Mouse (Mus musculus) liver, postnatal 0 days (tissue): ENCODE measurements around the gene Stmn1. TPM values are rescaled to one million over a fixed set of nuclear protein-coding genes. Genes with fewer than 3 reads are reported as not detected.

Experiments used
- ATAC-seq: fragments of 200-750 bp; cut with Nextera tagmentation; 2 replicates; pipeline ENCODE4 v1.8.0; 2017; ENCODE audit warnings: mild to moderate bottlenecking, moderate library complexity
- DNase-seq: peaks from one replicate; pipeline ENCODE4 v3.0.0-alpha.2; 2016
- H3K27ac ChIP-seq: fragments of 300-500 bp; sonication (generic); 2 replicates; pipeline ENCODE4 v1.5.1; 2014; ENCODE audit warnings: antibody characterized with exemption, moderate library complexity, mild to moderate bottlenecking, low read depth
- H3K27me3 ChIP-seq: fragments of 300-500 bp; sonication (generic); 2 replicates; pipeline ENCODE4 v1.6.1; 2014; ENCODE audit warnings: low read length, control low read depth, mixed read lengths; ENCODE audit not compliant: insufficient read depth
- H3K36me3 ChIP-seq: fragments of 300-500 bp; sonication (generic); replicated peaks from 2 replicates; pipeline ENCODE4 v1.6.1; 2014; ENCODE audit warnings: mild to moderate bottlenecking, control low read depth, low read length, moderate library complexity, mixed read lengths; ENCODE audit not compliant: insufficient read depth
- H3K4me1 ChIP-seq: fragments of 300-500 bp; sonication (generic); 2 replicates; pipeline ENCODE4 v1.6.1; 2014; ENCODE audit warnings: antibody characterized with exemption, mild to moderate bottlenecking, control low read depth; ENCODE audit not compliant: insufficient read depth
- H3K4me2 ChIP-seq: fragments of 300-500 bp; sonication (generic); 2 replicates; pipeline ENCODE4 v1.6.1; 2014; ENCODE audit warnings: low read depth, mild to moderate bottlenecking, low read length, moderate library complexity, mixed read lengths
- H3K4me3 ChIP-seq: fragments of 300-500 bp; sonication (generic); 2 replicates; pipeline ENCODE4 v1.5.1; 2014; ENCODE audit warnings: low read depth, low read length
- H3K9ac ChIP-seq: fragments of 300-500 bp; sonication (generic); replicated peaks from 2 replicates; pipeline ENCODE4 v1.6.1; 2014; ENCODE audit warnings: mild to moderate bottlenecking, moderate library complexity
- H3K9me3 ChIP-seq: fragments of 300-500 bp; sonication (generic); 2 replicates; pipeline ENCODE4 v1.6.1; 2016; ENCODE audit warnings: mild to moderate bottlenecking, control low read depth, low read length, mixed read lengths
- CTCF ChIP-seq: sonication (generic); IDR thresholded peaks from 2 replicates; pipeline ENCODE4 v1.5.1; 2016; ENCODE audit warnings: antibody characterized with exemption, low read depth
- EP300 ChIP-seq: IDR thresholded peaks from 2 replicates; pipeline ENCODE4 v1.6.1; 2016; ENCODE audit warnings: antibody characterized with exemption, low read depth, mild to moderate bottlenecking
- WGBS: fragments of 180-500 bp; shearing (Covaris S2); extraction: QIAGEN DNeasy Blood & Tissue Kit; methylation state at CpG from one replicate; pipeline ENCODE4 v1.1.7; 2014; ENCODE audit not compliant: insufficient replicate concordance; 5-methylcytosine and 5-hydroxymethylcytosine counted together
- polyA plus RNA-seq: library from polyadenylated mRNA; unstranded; fragments of >200 nt; fragmentation: Nextera tagmentation; extraction: Ambion mirVana; gene quantifications from 2 replicates; pipeline ENCODE4 v1.2.1, GENCODE M21; 2015

Gene Stmn1
- polyA plus RNA-seq, 1 experiment from 2014 or later: 258 TPM

GRCm38 (mm10) chr4:134453619-134454400 is 14.3 kb upstream of the Stmn1 start:
- Histone ChIP-seq H3K4me1 (peaks cover 9% of the 10 kb centered on the region; the same call in 1 of the 2 replicates), H3K36me3 (no peaks in the 10 kb centered on the region), H3K9ac (no peak overlapping the region), H3K4me3 (no peak overlapping the region), H3K9me3 (no peaks in the 10 kb centered on the region), H3K27me3 (no peaks in the 10 kb centered on the region), H3K27ac (no peak overlapping the region), H3K4me2 (no peak overlapping the region; the same call in 1 of the 2 replicates)
- ATAC-seq (no peak), DNase-seq (no peak)
- no peak for TF ChIP-seq EP300
- TF ChIP-seq CTCF: no peak
- 63% methylated on average over 34 of the region's 34 CpGs for WGBS

- DNase-seq (peak; percentile 42), ATAC-seq (peak; percentile 31)
- TF ChIP-seq EP300: peak; percentile 41; the same call in 1 of the 2 replicates
- TF ChIP-seq CTCF: no peak
- no peaks in the 10 kb centered on the region for H3K27me3 ChIP-seq
- H3K4me1 ChIP-seq: peaks cover 11% of the 10 kb centered on the region
- no peak overlapping the region for H3K4me3 ChIP-seq
- no peaks in the 10 kb centered on the region for H3K36me3 ChIP-seq
- no peak overlapping the region for H3K9ac ChIP-seq
- no peaks in the 10 kb centered on the region for H3K9me3 ChIP-seq
- no peak overlapping the region for H3K27ac ChIP-seq
- H3K4me2 ChIP-seq: peak overlapping the region; percentile 38
- 30% methylated on average over 6 of the region's 6 CpGs for WGBS
Measured at GRCm38 (mm10) chr4:134455310-134455709, 12.8 kb upstream of the Stmn1 start.

- H3K9me3 ChIP-seq: no peaks in the 10 kb centered on the region
- no peak overlapping the region for H3K27ac ChIP-seq
- no peak for TF ChIP-seq CTCF
- TF ChIP-seq EP300: no peak
- no peak for DNase-seq
- H3K36me3 ChIP-seq: no peaks in the 10 kb centered on the region
- no peak overlapping the region for H3K9ac ChIP-seq
- WGBS: 51% methylated on average over 7 of the region's 7 CpGs
- H3K4me3 ChIP-seq: no peak overlapping the region
- no peak overlapping the region for H3K4me2 ChIP-seq
- peaks cover 13% of the 10 kb centered on the region for H3K4me1 ChIP-seq
- no peaks in the 10 kb centered on the region for H3K27me3 ChIP-seq
- ATAC-seq: no peak
Measured at GRCm38 (mm10) chr4:134457130-134457825, 10.8 kb upstream of the Stmn1 start.

DNA sequence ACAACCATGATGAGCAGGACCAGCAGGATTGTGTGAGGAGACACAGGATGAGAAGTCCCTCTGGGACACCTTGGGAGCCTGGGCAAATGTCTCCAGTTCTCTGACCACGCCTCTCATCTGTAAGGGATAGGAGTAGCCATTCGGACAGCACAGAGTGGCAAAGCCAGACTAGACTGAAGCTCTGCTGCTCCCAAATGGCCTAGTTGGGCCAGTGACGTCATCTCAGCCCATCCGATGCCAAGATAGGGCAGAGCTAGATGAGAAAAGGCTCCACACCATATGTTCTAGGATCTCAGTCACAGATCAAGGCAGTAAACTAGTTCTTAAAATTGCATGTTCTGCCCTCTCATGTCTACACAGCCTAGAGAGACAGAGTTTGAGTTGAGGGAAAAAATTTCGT is 9.3 kb upstream of the Stmn1 start:
- no peak for TF ChIP-seq EP300
- no peak for TF ChIP-seq CTCF
- H3K9me3 ChIP-seq: no peaks in the 10 kb centered on the region
- ATAC-seq (no peak), DNase-seq (no peak)
- peaks cover 13% of the 10 kb centered on the region for H3K4me1 ChIP-seq
- no peaks in the 10 kb centered on the region for H3K27me3 ChIP-seq
- no peak overlapping the region for H3K4me2 ChIP-seq
- no peak overlapping the region for H3K27ac ChIP-seq
- no peak overlapping the region for H3K4me3 ChIP-seq
- 81% methylated on average over 5 of the region's 5 CpGs for WGBS
- no peak overlapping the region for H3K9ac ChIP-seq
- no peaks in the 10 kb centered on the region for H3K36me3 ChIP-seq

GRCm38 (mm10) chr4:134460277-134460676 is 7.8 kb upstream of the Stmn1 start:
- DNase-seq (no peak), ATAC-seq (peak; percentile 33; the same call in 1 of the 2 replicates)
- TF ChIP-seq CTCF (no peak), EP300 (no peak)
- H3K4me2 ChIP-seq: no peak overlapping the region
- H3K27ac ChIP-seq: no peak overlapping the region
- WGBS: 30% methylated on average over 10 of the region's 10 CpGs
- no peaks in the 10 kb centered on the region for H3K27me3 ChIP-seq
- H3K4me1 ChIP-seq: peaks cover 9% of the 10 kb centered on the region
- no peaks in the 10 kb centered on the region for H3K9me3 ChIP-seq
- no peak overlapping the region for H3K9ac ChIP-seq
- no peaks in the 10 kb centered on the region for H3K36me3 ChIP-seq
- no peak overlapping the region for H3K4me3 ChIP-seq

DNA sequence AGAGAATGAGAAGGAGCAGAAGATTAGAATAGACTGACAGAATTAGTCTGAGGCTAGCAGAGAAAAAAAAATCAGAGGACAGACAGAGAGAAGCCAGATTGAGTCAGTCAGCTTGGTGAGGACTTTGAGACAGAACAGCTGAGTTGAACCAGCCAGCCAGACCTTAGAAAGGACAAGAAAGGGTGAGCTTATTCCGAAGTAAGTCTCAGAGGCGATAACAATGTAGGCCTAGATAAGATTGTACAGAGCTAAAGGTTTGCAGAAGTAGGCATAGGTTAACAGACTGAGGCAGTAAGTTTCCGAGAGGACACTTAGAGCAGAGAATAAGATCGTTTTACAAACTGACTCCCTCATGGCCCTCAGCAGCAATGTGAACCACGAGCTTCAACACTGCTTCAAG is 6.9 kb upstream of the Stmn1 start:
- ATAC-seq (no peak), DNase-seq (no peak)
- Histone ChIP-seq H3K4me2 (no peak overlapping the region), H3K4me1 (peaks cover 4% of the 10 kb centered on the region; the same call in 1 of the 2 replicates), H3K4me3 (no peak overlapping the region), H3K9me3 (no peaks in the 10 kb centered on the region), H3K36me3 (no peaks in the 10 kb centered on the region), H3K27ac (no peak overlapping the region), H3K9ac (no peak overlapping the region), H3K27me3 (no peaks in the 10 kb centered on the region)
- WGBS: 66% methylated on average over 5 of the region's 5 CpGs
- TF ChIP-seq EP300 (no peak), CTCF (no peak)
